Mouse (Mus musculus): Measurements from ENCODE around the gene Plau.

GRCm38 (mm10) chr14:20788151-20788550 lies 48.3 kb upstream of the Plau start:
- TF ChIP-seq CTCF (IDR thresholded peaks at IDR 0.05; ENCODE audit: low read depth) = no peak
- no peak for TF ChIP-seq EP300 (IDR thresholded peaks at IDR 0.05; ENCODE audit: low read depth)
